Mouse (Mus musculus): ENCODE measurements around the gene Phpt1. TPM values are rescaled to one million over a fixed set of nuclear protein-coding genes. Genes with fewer than 3 reads are reported as not detected.

Phpt1 gene
- polyA plus RNA-seq, 1 experiment, result 186 TPM

DNA sequence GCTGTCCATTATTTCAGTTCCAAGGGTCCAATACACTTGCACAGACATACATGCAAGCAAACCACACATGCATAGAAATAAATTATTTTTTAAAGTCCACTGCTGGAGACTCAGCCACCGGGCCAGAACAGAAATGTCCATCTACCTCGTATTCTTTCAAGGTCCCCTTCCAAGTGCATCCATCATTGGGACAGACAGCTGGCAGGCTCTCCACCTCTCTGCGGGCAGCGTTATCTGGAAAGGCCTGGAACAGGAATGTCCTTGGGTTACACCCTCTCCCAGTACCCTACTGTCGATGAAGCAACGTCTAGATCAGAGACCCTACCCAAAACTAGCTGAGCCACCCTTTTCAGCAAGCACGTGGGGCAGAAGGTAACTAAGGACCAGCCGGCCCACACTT, 38.5 kb downstream of the Phpt1 start:
- TF ChIP-seq CTCF (IDR thresholded peaks at IDR 0.05; ENCODE audit: borderline replicate concordance, insufficient read depth, low read depth, low read length), result no peak
- no peak for TF ChIP-seq POLR2A (IDR thresholded peaks at IDR 0.05; ENCODE audit: borderline replicate concordance, insufficient read depth, low read length)
- Histone ChIP-seq H3K4me3 (replicated peaks; ENCODE audit: insufficient read depth, low read depth, low read length) (no peak overlapping the region), H3K4me1 (ENCODE audit: control insufficient read depth, insufficient read depth, low read length) (peaks cover 15% of the 10 kb centered on the region), H3K27ac (ENCODE audit: insufficient read depth, low read length) (no peak overlapping the region), H3K27me3 (ENCODE audit: control insufficient read depth, insufficient read depth, low read length) (no peaks in the 10 kb centered on the region)
- DNase-seq, result no peak
- 87% methylated on average over 8 of the region's 8 CpGs for WGBS

- Histone ChIP-seq H3K4me1 (ENCODE audit: control insufficient read depth, insufficient read depth, low read length) (peaks cover 14% of the 10 kb centered on the region), H3K4me3 (replicated peaks; ENCODE audit: insufficient read depth, low read depth, low read length) (no peak overlapping the region), H3K27me3 (ENCODE audit: control insufficient read depth, insufficient read depth, low read length) (no peaks in the 10 kb centered on the region), H3K27ac (ENCODE audit: insufficient read depth, low read length) (peak overlapping the region; percentile 45; the same call in 1 of the 2 replicates)
- DNase-seq, result no peak
- 98% methylated on average over 2 of the region's 2 CpGs for WGBS
- no peak for TF ChIP-seq CTCF (IDR thresholded peaks at IDR 0.05; ENCODE audit: borderline replicate concordance, insufficient read depth, low read depth, low read length)
- no peak for TF ChIP-seq POLR2A (IDR thresholded peaks at IDR 0.05; ENCODE audit: borderline replicate concordance, insufficient read depth, low read length)
Observed at GRCm38 (mm10) chr2:25534866-25535182, 40.2 kb downstream of the Phpt1 start.

- peak overlapping the region; percentile 45; the same call in 1 of the 2 replicates for H3K27ac ChIP-seq (ENCODE audit: insufficient read depth, low read length)
- H3K4me1 ChIP-seq (ENCODE audit: control insufficient read depth, insufficient read depth, low read length), result peaks cover 14% of the 10 kb centered on the region
Observed at GRCm38 (mm10) chr2:25534178-25534865, 40.7 kb downstream of the Phpt1 start.

DNA sequence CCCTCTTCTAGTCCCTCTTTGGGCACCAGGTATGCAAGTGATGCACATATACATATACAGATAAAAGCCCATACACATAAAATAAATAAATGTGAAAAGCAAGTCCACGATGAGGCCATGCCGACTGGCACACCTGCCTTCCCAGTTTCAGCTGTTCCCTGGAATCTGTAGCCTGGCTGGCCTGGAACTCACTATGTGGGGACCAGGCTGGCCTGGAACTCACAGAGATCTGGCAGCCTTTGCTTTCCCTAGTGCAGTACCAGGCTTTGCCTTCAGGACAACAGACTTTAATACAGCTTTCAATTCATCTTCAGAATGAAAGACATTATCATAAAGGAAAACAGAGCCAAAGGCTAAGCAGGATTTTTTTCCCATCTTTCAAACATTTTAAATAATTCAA, 41.3 kb downstream of the Phpt1 start:
- 26% methylated on average over 2 of the region's 2 CpGs for WGBS
- H3K4me1 ChIP-seq (ENCODE audit: control insufficient read depth, insufficient read depth, low read length), result peaks cover 14% of the 10 kb centered on the region
- DNase-seq, result no peak
- H3K27ac ChIP-seq (ENCODE audit: insufficient read depth, low read length), result peak overlapping the region; percentile 67; the same call in 1 of the 2 replicates
- no peak overlapping the region for H3K4me3 ChIP-seq (replicated peaks; ENCODE audit: insufficient read depth, low read depth, low read length)
- TF ChIP-seq CTCF (IDR thresholded peaks at IDR 0.05; ENCODE audit: borderline replicate concordance, insufficient read depth, low read depth, low read length), result no peak
- TF ChIP-seq POLR2A (IDR thresholded peaks at IDR 0.05; ENCODE audit: borderline replicate concordance, insufficient read depth, low read length), result no peak
- no peaks in the 10 kb centered on the region for H3K27me3 ChIP-seq (ENCODE audit: control insufficient read depth, insufficient read depth, low read length)

More at GRCm38 (mm10) chr2:25534178-25534865, 40.7 kb downstream of the Phpt1 start:
- H3K27me3 ChIP-seq (ENCODE audit: control insufficient read depth, insufficient read depth, low read length), result no peaks in the 10 kb centered on the region
- TF ChIP-seq POLR2A (IDR thresholded peaks at IDR 0.05; ENCODE audit: borderline replicate concordance, insufficient read depth, low read length) (no peak), CTCF (IDR thresholded peaks at IDR 0.05; ENCODE audit: borderline replicate concordance, insufficient read depth, low read depth, low read length) (no peak)
- no peak overlapping the region for H3K4me3 ChIP-seq (replicated peaks; ENCODE audit: insufficient read depth, low read depth, low read length)
- peak; percentile 88 to 91 for DNase-seq
- 52% methylated on average over 3 of the region's 3 CpGs for WGBS

- no peak overlapping the region for H3K4me3 ChIP-seq (replicated peaks; ENCODE audit: insufficient read depth, low read depth, low read length)
- TF ChIP-seq CTCF (IDR thresholded peaks at IDR 0.05; ENCODE audit: borderline replicate concordance, insufficient read depth, low read depth, low read length) (no peak), POLR2A (IDR thresholded peaks at IDR 0.05; ENCODE audit: borderline replicate concordance, insufficient read depth, low read length) (no peak)
- H3K4me1 ChIP-seq (ENCODE audit: control insufficient read depth, insufficient read depth, low read length), result peaks cover 5% of the 10 kb centered on the region; the same call in 1 of the 2 replicates
- peak overlapping the region; percentile 13; the same call in 1 of the 2 replicates for H3K27ac ChIP-seq (ENCODE audit: insufficient read depth, low read length)
- WGBS, result 56% methylated on average over 9 of the region's 9 CpGs
- H3K27me3 ChIP-seq (ENCODE audit: control insufficient read depth, insufficient read depth, low read length), result no peaks in the 10 kb centered on the region
- DNase-seq, result no peak
Observed at GRCm38 (mm10) chr2:25526510-25527302, 48.3 kb downstream of the Phpt1 start.

Other genes starting within 250 kb of the Phpt1 start
- gene Man1b1, start 242.9 kb downstream of the Phpt1 start, polyA plus RNA-seq (2012; rRNA removed), result 33.2 and 34.1 TPM in 2 replicates
- 63.1 and 71.2 TPM in 2 replicates for gene Dpp7, start 218.9 kb downstream of the Phpt1 start, polyA plus RNA-seq (2012; rRNA removed)
- 19.0 and 22.1 TPM in 2 replicates for gene Uap1l1, start 209.5 kb downstream of the Phpt1 start, polyA plus RNA-seq (2012; rRNA removed)
- gene Sapcd2, start 202.9 kb downstream of the Phpt1 start, polyA plus RNA-seq (2012; rRNA removed), result 4.4 and 4.7 TPM in 2 replicates
- 12.3 and 12.5 TPM in 2 replicates for gene Entpd2, start 179.3 kb downstream of the Phpt1 start, polyA plus RNA-seq (2012; rRNA removed)
- gene Npdc1, start 175.9 kb downstream of the Phpt1 start, polyA plus RNA-seq (2012; rRNA removed), result 502 and 505 TPM in 2 replicates
- gene Fut7, start 152.0 kb downstream of the Phpt1 start, polyA plus RNA-seq (2012; rRNA removed), result 0.51 and 0.71 TPM in 2 replicates
- gene Abca2, start 146.5 kb downstream of the Phpt1 start, polyA plus RNA-seq (2012; rRNA removed), result 285 and 294 TPM in 2 replicates
- 0.84 and 2.8 TPM in 2 replicates for gene Clic3, start 118.4 kb downstream of the Phpt1 start, polyA plus RNA-seq (2012; rRNA removed)
- gene Paxx, start 114.1 kb downstream of the Phpt1 start, polyA plus RNA-seq (2012; rRNA removed), result 196 and 230 TPM in 2 replicates
- gene Ptgds, start 105.2 kb downstream of the Phpt1 start, polyA plus RNA-seq (2012; rRNA removed), result 2,130 and 2,485 TPM in 2 replicates
- gene Lcn12, start 81.3 kb downstream of the Phpt1 start, polyA plus RNA-seq (2012; rRNA removed), result not detected in 2 replicates
- gene Fbxw5, start 74.5 kb downstream of the Phpt1 start, polyA plus RNA-seq (2012; rRNA removed), result 54.7 and 59.4 TPM in 2 replicates
- 3.6 and 4.2 TPM in 2 replicates for gene C8g, start 73.5 kb downstream of the Phpt1 start, polyA plus RNA-seq (2012; rRNA removed)
- gene Traf2, start 28.3 kb downstream of the Phpt1 start, polyA plus RNA-seq (2012; rRNA removed), result 12.3 and 12.5 TPM in 2 replicates
- 345 and 350 TPM in 2 replicates for gene Edf1, start 17.4 kb downstream of the Phpt1 start, polyA plus RNA-seq (2012; rRNA removed)
- 3.0 and 4.4 TPM in 2 replicates for gene Mamdc4, start 379 bp downstream of the Phpt1 start, polyA plus RNA-seq (2012; rRNA removed)
- 257 and 312 TPM in 2 replicates for gene Ajm1, start 6.5 kb upstream of the Phpt1 start, polyA plus RNA-seq (2012; rRNA removed)
- 161 and 172 TPM in 2 replicates for gene Rabl6, start 33.3 kb upstream of the Phpt1 start, polyA plus RNA-seq (2012; rRNA removed)
- 0.05 TPM in 1 of 2 replicates, not detected in the other for gene Ccdc183, start 42.5 kb upstream of the Phpt1 start, polyA plus RNA-seq (2012; rRNA removed)
- gene Tmem141, start 46.8 kb upstream of the Phpt1 start, polyA plus RNA-seq (2012; rRNA removed), result 79.7 and 85.7 TPM in 2 replicates
- 0.31 and 0.35 TPM in 2 replicates for gene Fcna, start 52.8 kb upstream of the Phpt1 start, polyA plus RNA-seq (2012; rRNA removed)
- gene Lcn8, start 77.9 kb upstream of the Phpt1 start, polyA plus RNA-seq (2012; rRNA removed), result not detected in 2 replicates
- not detected in 2 replicates for gene Lcn5, start 82.7 kb upstream of the Phpt1 start, polyA plus RNA-seq (2012; rRNA removed)
- not detected in 2 replicates for gene Lcn6, start 101.6 kb upstream of the Phpt1 start, polyA plus RNA-seq (2012; rRNA removed)
- not detected in 2 replicates for gene Lcn10, start 107.5 kb upstream of the Phpt1 start, polyA plus RNA-seq (2012; rRNA removed)
- gene Obp2a, start 124.8 kb upstream of the Phpt1 start, polyA plus RNA-seq (2012; rRNA removed), result not detected in 2 replicates
- gene Bmyc, start 131.5 kb upstream of the Phpt1 start, polyA plus RNA-seq (2012; rRNA removed), result 99.5 and 101 TPM in 2 replicates
- not detected in 2 replicates for gene Obp2b, start 161.8 kb upstream of the Phpt1 start, polyA plus RNA-seq (2012; rRNA removed)
- gene Lcn3, start 190.3 kb upstream of the Phpt1 start, polyA plus RNA-seq (2012; rRNA removed), result not detected in 2 replicates
- gene Lcn11, start 201.8 kb upstream of the Phpt1 start, polyA plus RNA-seq (2012; rRNA removed), result not detected in 2 replicates
- gene Gm13539, start 207.0 kb upstream of the Phpt1 start, polyA plus RNA-seq (2012; rRNA removed), result not detected in 2 replicates
- not detected in 2 replicates for gene Glt6d1, start 240.6 kb upstream of the Phpt1 start, polyA plus RNA-seq (2012; rRNA removed)
- gene Lcn9, start 247.9 kb upstream of the Phpt1 start, polyA plus RNA-seq (2012; rRNA removed), result 0.13 TPM in 1 of 2 replicates, not detected in the other

Data from cerebellum, adult 2 months (tissue).